Comparison of ENCODE assay signal across 16 mouse cellular contexts in genomic region chr4:151130756-151131490, GRCm38 (mm10). TPM values are rescaled to one million over a fixed set of nuclear protein-coding genes. Genes with fewer than 3 reads are reported as not detected.
A peak's percentile ranks its signal among the peaks of the same experiment; 100 is the strongest.
DNase-seq lines count a peak whose midpoint lies in the region; ATAC-seq and TF ChIP-seq lines count a peak whose summit lies in the region.
"Had no signal": no experiment of that assay in that cellular context is flagged by ENCODE, and none has a peak within 500 bp of the region (broad histone marks: within the 10 kb centered on the region; RNA-seq: fewer than 3 reads in every experiment).

No protein-coding gene starts in this region.

- no peak for TF ChIP-seq POLR2A in olfactory bulb, adult 2 months (IDR thresholded peaks at IDR 0.05; ENCODE audit: insufficient read depth, low read depth, low read length)

- intact Hi-C loops in left cerebral cortex, postnatal 25 days (cut with DNase I): no loop called here

- DNase-seq in cerebellum, adult 11-12 months: peak; percentile 49
- DNase-seq in cerebellum, adult 11 months: no peak
- no peak for DNase-seq in midbrain, embryonic 10.5 days (ENCODE audit: low spot score)
- no peak for DNase-seq in midbrain, embryonic 11.5 days (ENCODE audit: low spot score, missing footprints)
- no peak for DNase-seq in hindbrain, embryonic 14.5 days (ENCODE audit: low spot score)
- no peak for DNase-seq in right cerebral cortex, postnatal 36 days (ENCODE audit: low spot score in 2 of 2)
- DNase-seq in left cerebral cortex, postnatal 25 days (ENCODE audit: low spot score in 2 of 2): no peak
- DNase-seq: right cerebral cortex, postnatal 25 days; thymus, postnatal 14 days had no signal

- 69% methylated on average over 9 of the region's 9 CpGs for WGBS in midbrain, embryonic 10.5 days
- WGBS in midbrain, embryonic 11.5 days: 56% methylated on average over 9 of the region's 9 CpGs
- WGBS in hindbrain, embryonic 14.5 days: 47% methylated on average over 9 of the region's 9 CpGs
- WGBS in olfactory bulb, adult 2 months: 44% methylated on average over 9 of the region's 9 CpGs

- no peak for TF ChIP-seq CTCF in olfactory bulb, adult 2 months (IDR thresholded peaks at IDR 0.05; ENCODE audit: insufficient read depth, low read depth, low read length)

- H3K4me2 ChIP-seq in midbrain, embryonic 11.5 days: no peak overlapping the region
- no peak overlapping the region for H3K4me2 ChIP-seq in hindbrain, embryonic 14.5 days (replicated peaks)
- H3K4me2 ChIP-seq: heart, embryonic 11.5 days; liver, embryonic 15.5 days had no signal

- H3K9me3 ChIP-seq in midbrain, embryonic 10.5 days (replicated peaks): no peaks in the 10 kb centered on the region
- H3K9me3 ChIP-seq in midbrain, embryonic 11.5 days (ENCODE audit: control insufficient read depth, low read length): no peaks in the 10 kb centered on the region
- H3K9me3 ChIP-seq in hindbrain, embryonic 14.5 days (ENCODE audit: control insufficient read depth, low read length): no peaks in the 10 kb centered on the region
- H3K9me3 ChIP-seq: liver, embryonic 15.5 days had no signal

- ATAC-seq in midbrain, embryonic 11.5 days (ENCODE audit: low FRiP score): no peak
- no peak for ATAC-seq in hindbrain, embryonic 14.5 days (ENCODE audit: low FRiP score)

- H3K9ac ChIP-seq in midbrain, embryonic 11.5 days (ENCODE audit: low read length): no peak overlapping the region
- H3K9ac ChIP-seq in hindbrain, embryonic 14.5 days: peak overlapping the region; percentile 25; the same call in 1 of the 2 replicates
- H3K9ac ChIP-seq: liver, embryonic 15.5 days had no signal

- peaks cover 13% of the 10 kb centered on the region for H3K36me3 ChIP-seq in midbrain, embryonic 10.5 days
- no peaks in the 10 kb centered on the region for H3K36me3 ChIP-seq in midbrain, embryonic 11.5 days (ENCODE audit: control insufficient read depth, insufficient read depth, low read length)
- no peaks in the 10 kb centered on the region for H3K36me3 ChIP-seq in hindbrain, embryonic 14.5 days (replicated peaks; ENCODE audit: control insufficient read depth, insufficient read depth)
- H3K36me3 ChIP-seq: G1E; liver, embryonic 15.5 days had no signal

- no peak overlapping the region for H3K4me3 ChIP-seq in midbrain, embryonic 10.5 days
- no peak overlapping the region for H3K4me3 ChIP-seq in midbrain, embryonic 11.5 days (ENCODE audit: low read depth, low read length)
- no peak overlapping the region for H3K4me3 ChIP-seq in hindbrain, embryonic 14.5 days (replicated peaks; ENCODE audit: low read length)
- no peak overlapping the region for H3K4me3 ChIP-seq in olfactory bulb, adult 2 months (ENCODE audit: insufficient read depth, low read depth, low read length)
- H3K4me3 ChIP-seq: liver, embryonic 15.5 days had no signal

- H3K27me3 ChIP-seq in midbrain, embryonic 10.5 days (ENCODE audit: low read depth, poor library complexity, severe bottlenecking): peaks cover 47% of the 10 kb centered on the region
- H3K27me3 ChIP-seq in midbrain, embryonic 11.5 days (ENCODE audit: control insufficient read depth, insufficient read depth, low read length): no peaks in the 10 kb centered on the region; the same call in 1 of the 2 replicates
- H3K27me3 ChIP-seq in hindbrain, embryonic 14.5 days (ENCODE audit: control insufficient read depth, insufficient read depth, low read length): no peaks in the 10 kb centered on the region

- peaks cover 56% of the 10 kb centered on the region for H3K4me1 ChIP-seq in midbrain, embryonic 10.5 days
- peaks cover 26% of the 10 kb centered on the region for H3K4me1 ChIP-seq in midbrain, embryonic 11.5 days (ENCODE audit: control insufficient read depth, insufficient read depth, low read length)
- peaks cover 45% of the 10 kb centered on the region for H3K4me1 ChIP-seq in hindbrain, embryonic 14.5 days (replicated peaks; ENCODE audit: control insufficient read depth, insufficient read depth, low read length)
- peaks cover 76% of the 10 kb centered on the region for H3K4me1 ChIP-seq in olfactory bulb, adult 2 months (ENCODE audit: control insufficient read depth, insufficient read depth, low read length)
- H3K4me1 ChIP-seq: liver, embryonic 15.5 days had no signal

- H3K27ac ChIP-seq in midbrain, embryonic 10.5 days (replicated peaks): peak overlapping the region; percentile 70
- H3K27ac ChIP-seq in midbrain, embryonic 11.5 days (ENCODE audit: low read depth, low read length): no peak overlapping the region
- H3K27ac ChIP-seq in hindbrain, embryonic 14.5 days: peak overlapping the region; percentile 100; the same call in 1 of the 2 replicates
- peak overlapping the region; percentile 98; the same call in 1 of the 2 replicates for H3K27ac ChIP-seq in olfactory bulb, adult 2 months (ENCODE audit: insufficient read depth, low read depth, low read length)
- H3K27ac ChIP-seq: kidney, postnatal 0 days; liver, embryonic 15.5 days had no signal

RNA-seq across cellular contexts. Expression of gene Gm13090, which starts 41.6 kb away (rescaled TPM):
- polyA plus RNA-seq in midbrain, embryonic 10.5 days (2016; fragmentation: Nextera tagmentation; extraction: Ambion mirVana): not detected in 2 replicates
- polyA plus RNA-seq in midbrain, embryonic 11.5 days (2014; fragmentation: Nextera tagmentation; extraction: Ambion mirVana): not detected in 2 replicates
- 0.30 and 0.36 TPM in 2 replicates for polyA plus RNA-seq in hindbrain, embryonic 14.5 days (2014; fragmentation: Nextera tagmentation; extraction: Ambion mirVana)
- not detected in 2 replicates for polyA plus RNA-seq in olfactory bulb, adult 2 months (2012; ENCODE audit: insufficient read depth, insufficient read length, low replicate concordance, missing spikeins)
- total RNA-seq in left cerebral cortex, postnatal 25 days (2021): not detected
- total RNA-seq: G1E; left cerebral cortex, adult 18-20 months had no signal
- polyA plus RNA-seq: embryonic facial prominence, embryonic 11.5 days; G1E; liver, embryonic 15.5 days had no signal
